Mouse (Mus musculus): ENCODE measurements around the gene Dstyk.

DNA sequence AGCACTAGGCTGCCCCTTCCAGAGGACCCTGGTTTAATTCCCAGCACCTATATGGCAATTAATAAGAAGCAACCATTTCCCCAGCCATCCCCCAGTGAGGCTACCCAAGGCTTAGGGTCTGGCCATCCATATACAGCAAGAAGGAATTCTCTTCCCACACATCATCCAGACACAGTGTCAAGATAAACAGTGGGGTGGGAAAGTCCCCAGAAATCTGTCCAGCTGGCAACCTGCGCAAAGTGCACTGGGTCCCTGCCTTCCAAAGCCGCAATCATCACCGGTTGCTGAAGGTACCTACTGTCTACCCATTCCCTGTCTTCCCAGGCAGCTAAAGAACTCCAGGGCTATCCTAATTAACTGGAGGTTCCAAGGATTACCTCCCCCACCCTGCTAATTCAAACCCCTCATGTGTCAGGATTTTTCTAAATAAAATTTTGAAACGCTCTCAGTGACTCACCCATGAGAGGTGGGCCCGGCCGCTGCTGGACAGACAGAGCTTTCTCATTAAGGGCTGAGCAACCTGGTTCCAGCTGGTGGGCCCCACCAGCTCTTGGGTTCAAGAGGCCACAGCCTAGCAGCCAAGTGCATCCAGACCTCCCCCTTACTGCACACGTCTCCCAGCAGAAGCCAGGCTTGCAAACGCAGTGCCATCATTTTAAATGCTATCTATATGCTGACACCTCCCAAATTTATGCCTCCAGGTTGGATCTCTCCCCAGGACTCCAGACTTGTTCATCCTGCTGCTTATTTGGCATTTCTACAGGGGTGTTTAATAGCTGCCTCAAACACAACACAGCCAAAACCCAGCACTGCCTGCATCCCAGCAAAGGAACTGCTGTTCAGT lies 40.9 kb upstream of the Dstyk start:
- TF ChIP-seq CTCF (IDR thresholded peaks at IDR 0.05; ENCODE audit: low read depth) (no peak), EP300 (IDR thresholded peaks at IDR 0.05; ENCODE audit: low read depth) (no peak)

All from heart, postnatal 0 days (tissue).